Mouse (Mus musculus): ENCODE measurements around the gene Esd. TPM values are rescaled to one million over a fixed set of nuclear protein-coding genes. Genes with fewer than 3 reads are reported as not detected.

Esd gene
- 245 and 261 TPM in 2 replicates for polyA plus RNA-seq (2015; fragmentation: Nextera tagmentation; extraction: Ambion mirVana)

DNA sequence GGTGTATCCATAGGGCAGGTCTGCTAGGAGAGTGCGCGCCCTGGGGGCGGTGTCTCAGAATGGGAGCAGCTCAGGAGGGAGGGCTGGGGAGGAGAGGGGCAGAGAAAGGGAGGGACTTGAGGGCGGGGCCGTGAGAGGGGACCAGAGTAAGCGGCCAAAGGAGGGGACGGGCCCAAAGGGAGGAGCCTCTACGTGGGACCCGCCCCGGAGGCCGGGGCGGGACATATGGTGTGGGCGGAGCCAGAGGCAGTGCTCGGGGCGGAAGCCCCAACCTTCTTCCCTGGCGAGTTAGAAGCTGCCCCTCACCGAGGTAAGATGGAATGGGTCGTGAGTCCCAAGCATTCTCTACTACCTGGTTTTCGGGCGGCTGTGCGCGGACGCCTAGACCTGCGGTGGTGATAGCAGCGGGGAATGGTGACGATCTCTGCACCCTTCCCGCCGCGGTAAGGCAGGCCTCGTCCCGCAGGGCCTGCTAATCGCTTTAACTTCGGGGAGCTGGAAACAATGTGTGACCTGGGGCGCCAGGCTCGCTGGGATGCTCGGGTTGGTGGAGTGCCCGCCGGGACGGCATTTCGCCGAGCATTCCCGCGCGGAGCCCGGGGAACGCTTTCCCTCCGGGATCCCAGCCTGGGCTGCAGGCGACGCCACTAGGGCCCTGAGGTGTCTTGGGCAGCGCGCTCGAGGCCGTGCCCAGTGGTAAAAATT, at the start of gene Esd:
Gene Esd, plus strand, starts transcription at position 219 of the 705 bp plus-strand sequence.

Other genes with a start within 250 kb of the Esd start
- gene Htr2a, start 91.5 kb upstream of the Esd start, polyA plus RNA-seq (2015; fragmentation: Nextera tagmentation; extraction: Ambion mirVana) = 0.23 and 0.27 TPM in 2 replicates
- gene Lrch1, start 215.6 kb downstream of the Esd start, polyA plus RNA-seq (2015; fragmentation: Nextera tagmentation; extraction: Ambion mirVana) = 9.4 and 9.5 TPM in 2 replicates